Mouse (Mus musculus) liver, embryonic 14.5 days (tissue): ENCODE measurements around the gene Atp2b4.

Source experiments
- CTCF ChIP-seq: IDR thresholded peaks from 2 replicates; pipeline ENCODE4 v1.5.1; 2016; ENCODE audit warnings: antibody characterized with exemption, low read depth, control low read depth
- EP300 ChIP-seq: IDR thresholded peaks from 2 replicates; pipeline ENCODE4 v1.6.1; 2016; ENCODE audit warnings: antibody characterized with exemption, low read depth

DNA sequence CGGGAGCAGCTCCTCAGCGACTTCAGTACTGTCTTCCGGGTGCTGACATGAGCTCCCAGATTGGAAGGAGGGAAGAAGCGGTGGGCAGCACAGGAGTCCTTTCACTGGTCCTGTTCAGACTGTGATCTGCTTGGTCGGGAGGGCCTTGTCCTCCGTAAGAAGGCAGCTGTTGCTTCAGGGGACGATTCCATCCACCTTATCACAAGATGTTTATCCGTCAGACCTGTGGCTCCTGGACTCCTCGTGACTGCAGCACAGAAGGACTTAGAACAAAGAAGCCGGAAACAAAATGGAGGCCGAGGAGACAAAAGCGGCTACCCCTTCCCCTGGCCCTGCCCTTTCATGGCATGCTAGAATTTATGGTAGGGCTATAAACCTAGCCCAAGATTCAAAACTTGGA lies 130.7 kb downstream of the Atp2b4 start:
- TF ChIP-seq EP300 (no peak), CTCF (no peak)
